Mouse (Mus musculus) ES-Bruce4 (cell line): ENCODE measurements around the gene Llgl2. TPM values are rescaled to one million over a fixed set of nuclear protein-coding genes. Genes with fewer than 3 reads are reported as not detected.

Experiments used
- H3K27ac ChIP-seq: 2 replicates; pipeline ENCODE4 v1.5.1; 2012; ENCODE audit warnings: low read length, inconsistent platforms; ENCODE audit not compliant: insufficient read depth
- H3K27me3 ChIP-seq: 2 replicates; pipeline ENCODE4 v1.6.1; 2012; ENCODE audit warnings: mild to moderate bottlenecking, low read length, inconsistent platforms; ENCODE audit not compliant: control insufficient read depth, poor library complexity, insufficient read depth, severe bottlenecking
- H3K36me3 ChIP-seq: 2 replicates; pipeline ENCODE4 v1.6.1; 2012; ENCODE audit warnings: inconsistent platforms, mild to moderate bottlenecking, low read length, moderate library complexity; ENCODE audit not compliant: control insufficient read depth, poor library complexity, insufficient read depth, severe bottlenecking
- H3K4me1 ChIP-seq: one replicate; pipeline ENCODE4 v1.8.1; 2011; ENCODE audit warnings: low read length; ENCODE audit not compliant: control insufficient read depth, insufficient read depth
- H3K4me3 ChIP-seq: 2 replicates; pipeline ENCODE4 v1.5.1; 2011; ENCODE audit warnings: low read depth, mild to moderate bottlenecking, low read length
- H3K9ac ChIP-seq: 2 replicates; pipeline ENCODE4 v1.6.1; 2012; ENCODE audit warnings: low read depth, mild to moderate bottlenecking, inconsistent platforms; ENCODE audit not compliant: poor library complexity, severe bottlenecking
- H3K9me3 ChIP-seq: replicated peaks from 2 replicates; pipeline ENCODE4 v1.6.1; 2012; ENCODE audit warnings: mild to moderate bottlenecking, low read length, inconsistent platforms; ENCODE audit not compliant: control insufficient read depth, poor library complexity, insufficient read depth, severe bottlenecking
- CTCF ChIP-seq: IDR thresholded peaks from one replicate; pipeline ENCODE4 v1.8.1; 2011; ENCODE audit warnings: low read depth, low read length
- EP300 ChIP-seq: IDR thresholded peaks from 2 replicates; pipeline ENCODE4 v1.6.1; 2011; ENCODE audit warnings: low read depth, low read length; ENCODE audit not compliant: insufficient read depth
- POLR2A ChIP-seq: IDR thresholded peaks from one replicate; pipeline ENCODE4 v1.8.1; 2011; ENCODE audit warnings: low read length; ENCODE audit not compliant: insufficient read depth
- polyA plus RNA-seq: library from polyadenylated mRNA; stranded (reverse); fragments of >200 nt; gene quantifications from 2 replicates; pipeline ENCODE4 v1.2.4, GENCODE M21; 2011; ENCODE audit warnings: low read depth; ENCODE audit not compliant: missing spikeins, insufficient read depth, insufficient read length

Gene Llgl2
- polyA plus RNA-seq, 1 experiment: 99.1 TPM

GRCm38 (mm10) chr11:115875935-115876334, 52.1 kb downstream of the Llgl2 start:
- Histone ChIP-seq H3K4me3 (no peak overlapping the region), H3K9me3 (no peaks in the 10 kb centered on the region), H3K27me3 (no peaks in the 10 kb centered on the region), H3K36me3 (no peaks in the 10 kb centered on the region), H3K27ac (no peak overlapping the region), H3K9ac (no peak overlapping the region), H3K4me1 (no peaks in the 10 kb centered on the region)
- TF ChIP-seq POLR2A (no peak), CTCF (no peak), EP300 (no peak)

- no peaks in the 10 kb centered on the region for H3K4me1 ChIP-seq
- no peak overlapping the region for H3K27ac ChIP-seq
- no peak overlapping the region for H3K9ac ChIP-seq
- H3K27me3 ChIP-seq: no peaks in the 10 kb centered on the region
- no peak for TF ChIP-seq POLR2A
- peak; percentile 53 for TF ChIP-seq CTCF
- H3K4me3 ChIP-seq: no peak overlapping the region
- no peaks in the 10 kb centered on the region for H3K36me3 ChIP-seq
- H3K9me3 ChIP-seq: no peaks in the 10 kb centered on the region
Observed at GRCm38 (mm10) chr11:115876438-115876837, 52.6 kb downstream of the Llgl2 start.

- TF ChIP-seq POLR2A: no peak
- TF ChIP-seq EP300: no peak
- no peak for TF ChIP-seq CTCF
- Histone ChIP-seq H3K27me3 (no peaks in the 10 kb centered on the region), H3K27ac (no peak overlapping the region), H3K9ac (no peak overlapping the region), H3K4me3 (no peak overlapping the region), H3K36me3 (no peaks in the 10 kb centered on the region), H3K9me3 (no peaks in the 10 kb centered on the region), H3K4me1 (no peaks in the 10 kb centered on the region)
Observed at GRCm38 (mm10) chr11:115877174-115877755, 53.4 kb downstream of the Llgl2 start.

- H3K27me3 ChIP-seq: no peaks in the 10 kb centered on the region
- no peak overlapping the region for H3K4me3 ChIP-seq
- TF ChIP-seq POLR2A (no peak), EP300 (no peak), CTCF (no peak)
- H3K27ac ChIP-seq: no peak overlapping the region
- no peaks in the 10 kb centered on the region for H3K4me1 ChIP-seq
- no peaks in the 10 kb centered on the region for H3K36me3 ChIP-seq
- H3K9ac ChIP-seq: no peak overlapping the region
- no peaks in the 10 kb centered on the region for H3K9me3 ChIP-seq
Observed at GRCm38 (mm10) chr11:115878071-115878470, 54.2 kb downstream of the Llgl2 start.

- Histone ChIP-seq H3K36me3 (no peaks in the 10 kb centered on the region), H3K4me3 (no peak overlapping the region), H3K27me3 (no peaks in the 10 kb centered on the region), H3K4me1 (no peaks in the 10 kb centered on the region), H3K27ac (no peak overlapping the region), H3K9ac (no peak overlapping the region), H3K9me3 (no peaks in the 10 kb centered on the region)
- TF ChIP-seq EP300 (no peak), CTCF (peak; percentile 92)
Observed at GRCm38 (mm10) chr11:115881002-115881401, 57.2 kb downstream of the Llgl2 start.

GRCm38 (mm10) chr11:115883251-115883650, 59.4 kb downstream of the Llgl2 start:
- TF ChIP-seq CTCF (no peak), POLR2A (no peak), EP300 (no peak)
- Histone ChIP-seq H3K4me3 (peak overlapping the region; percentile 51), H3K4me1 (no peaks in the 10 kb centered on the region), H3K27ac (no peak overlapping the region), H3K9me3 (no peaks in the 10 kb centered on the region), H3K9ac (peak overlapping the region; percentile 66), H3K27me3 (no peaks in the 10 kb centered on the region), H3K36me3 (no peaks in the 10 kb centered on the region)
